Mouse (Mus musculus) MEL (cell line): ENCODE data around the gene Wdr27. TPM values are rescaled to one million over a fixed set of nuclear protein-coding genes. Genes with fewer than 3 reads are reported as not detected.

Experiments
- DNase-seq: peaks from one replicate; pipeline ENCODE4 v3.0.0; 2011; ENCODE audit warnings: low read depth, low spot score
- H3K27ac ChIP-seq: 2 replicates; pipeline ENCODE4 v1.5.1; 2012; ENCODE audit warnings: low read depth, mild to moderate bottlenecking, control low read depth, low read length, moderate library complexity; ENCODE audit not compliant: control insufficient read depth
- H3K27me3 ChIP-seq, 2 experiments: fragments of 150-350 bp in 1 of 2; sonication (generic) in 1 of 2; 2 replicates each; pipeline ENCODE4 v1.6.1; 2012; ENCODE audit warnings: low read length in 2 of 2, mild to moderate bottlenecking in 2 of 2, improper control_type of control experiment in 1 of 2, moderate library complexity in 1 of 2; ENCODE audit not compliant: insufficient read depth in 2 of 2, control insufficient read depth in 1 of 2
- H3K36me3 ChIP-seq, 2 experiments: 2 replicates each; pipeline ENCODE4 v1.6.1; 2012 to 2014; ENCODE audit warnings: low read length in 2 of 2, improper control_type of control experiment in 1 of 2, inconsistent platforms in 1 of 2, mild to moderate bottlenecking in 1 of 2; ENCODE audit not compliant: insufficient read depth in 2 of 2, control insufficient read depth in 1 of 2
- H3K4me1 ChIP-seq, 2 experiments: fragments of 150-350 bp in 1 of 2; sonication (generic) in 1 of 2; 2 replicates each; pipeline ENCODE4 v1.6.1; 2012; ENCODE audit warnings: low read length in 2 of 2, improper control_type of control experiment in 1 of 2, mild to moderate bottlenecking in 1 of 2; ENCODE audit not compliant: insufficient read depth in 2 of 2, control insufficient read depth in 1 of 2
- H3K4me3 ChIP-seq, 2 experiments: fragments of 150-350 bp in 1 of 2; sonication (generic) in 1 of 2; 2 replicates each; pipeline ENCODE4 v1.5.1; 2012; ENCODE audit warnings: low read depth in 2 of 2, low read length in 2 of 2, mild to moderate bottlenecking in 2 of 2, moderate library complexity in 2 of 2, control low read depth in 1 of 2, improper control_type of control experiment in 1 of 2; ENCODE audit not compliant: control insufficient read depth in 1 of 2, insufficient read depth in 1 of 2
- H3K79me2 ChIP-seq: 2 replicates; pipeline ENCODE4 v1.6.1; 2012; ENCODE audit warnings: mild to moderate bottlenecking, low read length, moderate library complexity; ENCODE audit not compliant: control insufficient read depth, poor library complexity, insufficient read depth
- H3K9ac ChIP-seq: 2 replicates; pipeline ENCODE4 v1.6.1; 2012; ENCODE audit warnings: low read depth, mild to moderate bottlenecking, control low read depth, low read length, moderate library complexity; ENCODE audit not compliant: control insufficient read depth, poor library complexity, severe bottlenecking
- H3K9me3 ChIP-seq: fragments of 150-350 bp; sonication (generic); replicated peaks from 2 replicates; pipeline ENCODE4 v1.6.1; 2012; ENCODE audit warnings: mild to moderate bottlenecking, low read length, improper control_type of control experiment, moderate library complexity; ENCODE audit not compliant: insufficient read depth
- BHLHE40 ChIP-seq: IDR thresholded peaks from 2 replicates; pipeline ENCODE4 v1.6.1; 2012; ENCODE audit warnings: low read depth, mild to moderate bottlenecking, inconsistent platforms, low read length, improper control_type of control experiment, borderline replicate concordance
- CHD1 ChIP-seq: IDR thresholded peaks from 2 replicates; pipeline ENCODE4 v1.6.1; 2012; ENCODE audit warnings: low read depth, mild to moderate bottlenecking, inconsistent platforms, low read length, improper control_type of control experiment
- CHD2 ChIP-seq: IDR thresholded peaks from 2 replicates; pipeline ENCODE4 v1.6.1; 2011; ENCODE audit warnings: low read length, improper control_type of control experiment
- ELF1 ChIP-seq: IDR thresholded peaks from 2 replicates; pipeline ENCODE4 v1.6.1; 2014; ENCODE audit warnings: low read depth, mild to moderate bottlenecking, inconsistent platforms, low read length, improper control_type of control experiment, moderate library complexity
- EP300 ChIP-seq, 2 experiments: IDR thresholded peaks; 2 replicates each; pipeline ENCODE4 v1.6.1; 2011; ENCODE audit warnings: improper control_type of control experiment in 2 of 2, low read length in 2 of 2, low read depth in 1 of 2, mild to moderate bottlenecking in 1 of 2
- GATA1 ChIP-seq: IDR thresholded peaks from 2 replicates; pipeline ENCODE4 v1.6.1; 2011; ENCODE audit warnings: low read depth, low read length, improper control_type of control experiment
- JUND ChIP-seq: IDR thresholded peaks from 2 replicates; pipeline ENCODE4 v1.6.1; 2011; ENCODE audit warnings: low read depth, mild to moderate bottlenecking, improper control_type of control experiment, low read length
- KAT2A ChIP-seq: conservative IDR thresholded peaks from 2 replicates; pipeline ENCODE4 v1.6.1; 2012; ENCODE audit warnings: low read depth, low read length, improper control_type of control experiment, inconsistent platforms
- MEF2A ChIP-seq: IDR thresholded peaks from 2 replicates; pipeline ENCODE4 v1.6.1; 2014; ENCODE audit warnings: low read depth, mild to moderate bottlenecking, inconsistent platforms, low read length, improper control_type of control experiment; ENCODE audit not compliant: poor library complexity, insufficient replicate concordance, severe bottlenecking; ENCODE audit errors: extremely low read depth
- MXI1 ChIP-seq: IDR thresholded peaks from 2 replicates; pipeline ENCODE4 v1.6.1; 2011; ENCODE audit warnings: mild to moderate bottlenecking, low read depth, low read length, improper control_type of control experiment
- NELFE ChIP-seq: IDR thresholded peaks from 2 replicates; pipeline ENCODE4 v1.6.1; 2011; ENCODE audit warnings: low read depth, low read length, improper control_type of control experiment
- NRF1 ChIP-seq: IDR thresholded peaks from 2 replicates; pipeline ENCODE4 v1.6.1; 2014; ENCODE audit warnings: low read depth, mild to moderate bottlenecking, inconsistent platforms, low read length, improper control_type of control experiment, moderate library complexity; ENCODE audit not compliant: poor library complexity, insufficient read depth, severe bottlenecking
- RCOR1 ChIP-seq: IDR thresholded peaks from 2 replicates; pipeline ENCODE4 v1.6.1; 2012; ENCODE audit warnings: low read depth, mild to moderate bottlenecking, inconsistent platforms, low read length, improper control_type of control experiment
- SMC3 ChIP-seq: IDR thresholded peaks from 2 replicates; pipeline ENCODE4 v1.6.1; 2011; ENCODE audit warnings: low read depth, low read length, improper control_type of control experiment
- UBTF ChIP-seq: IDR thresholded peaks from 2 replicates; pipeline ENCODE4 v1.6.1; 2012; ENCODE audit warnings: low read depth, mild to moderate bottlenecking, inconsistent platforms, low read length, improper control_type of control experiment, moderate library complexity, borderline replicate concordance; ENCODE audit not compliant: insufficient read depth
- ZC3H11A ChIP-seq: IDR thresholded peaks from 2 replicates; pipeline ENCODE4 v1.6.1; 2012; ENCODE audit warnings: low read depth, mild to moderate bottlenecking, inconsistent platforms, low read length, improper control_type of control experiment
- ZKSCAN1 ChIP-seq: IDR thresholded peaks from 2 replicates; pipeline ENCODE4 v1.6.1; 2012; ENCODE audit warnings: low read depth, mild to moderate bottlenecking, inconsistent platforms, low read length, improper control_type of control experiment, moderate library complexity
- ZMIZ1 ChIP-seq: IDR thresholded peaks from 2 replicates; pipeline ENCODE4 v1.6.1; 2012; ENCODE audit warnings: low read depth, mild to moderate bottlenecking, inconsistent platforms, low read length, improper control_type of control experiment, moderate library complexity
- polyA plus RNA-seq, 2 experiments: library from polyadenylated mRNA; stranded (reverse) in 1 of 2; unstranded in 1 of 2; fragments of >175 nt in 1 of 2; fragments of >200 nt in 1 of 2; gene quantifications; 2 replicates each; pipeline versions ENCODE4 v1.2.1 to v1.2.4; 2012; ENCODE audit warnings: low replicate concordance in 2 of 2, low read depth in 1 of 2; ENCODE audit not compliant: insufficient read length in 2 of 2, insufficient read depth in 1 of 2, missing spikeins in 1 of 2
- total RNA-seq: library from RNA; depleted of rRNA; stranded (reverse); fragments of 300-350 nt; gene quantifications from 2 replicates; pipeline ENCODE4 v1.2.3, GENCODE M21; 2012

Wdr27 gene
- total and polyA plus RNA-seq, 3 experiments = 0.69 to 1.4 TPM; not detected in 1

DNA sequence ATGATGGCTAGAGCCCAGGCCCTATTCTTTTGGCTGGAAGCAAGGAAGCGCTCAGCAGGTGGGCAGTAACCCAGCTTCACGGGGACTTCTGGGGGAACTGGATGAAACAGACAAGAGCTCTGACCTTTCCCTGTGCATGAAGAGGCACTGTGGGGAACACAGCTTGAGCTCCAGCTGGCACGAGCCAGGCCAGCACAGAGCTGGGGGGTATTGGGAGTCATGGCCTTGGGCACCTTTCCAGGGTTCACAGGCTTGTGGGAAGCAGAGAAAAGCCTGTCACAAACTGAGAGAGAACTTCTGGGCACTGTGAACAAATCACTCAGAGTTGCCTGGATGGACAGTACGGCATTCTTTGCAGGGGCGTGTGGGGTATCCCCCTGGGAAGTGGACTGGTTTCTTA is 118.0 kb downstream of the Wdr27 start:
- Histone ChIP-seq H3K79me2 (no peaks in the 10 kb centered on the region), H3K9me3 (no peaks in the 10 kb centered on the region), H3K27ac (no peak overlapping the region), H3K4me3 (no peak overlapping the region), H3K27me3 (peaks cover 0 to 2% of the 10 kb centered on the region in 2 experiments; a peak in 1 of 4 replicates), H3K9ac (no peak overlapping the region), H3K4me1 (no peaks in the 10 kb centered on the region), H3K36me3 (no peaks in the 10 kb centered on the region)
- TF ChIP-seq JUND (no peak), NRF1 (no peak), KAT2A (no peak), ELF1 (no peak), ZKSCAN1 (no peak), CHD2 (no peak), GATA1 (no peak), MXI1 (no peak), UBTF (no peak), BHLHE40 (no peak), NELFE (no peak), ZC3H11A (no peak), SMC3 (no peak), EP300 (IDR thresholded peaks at IDR 0.05; ENCODE audit: low read depth in 1 of 2, low read length in 2 of 2) (no peak)
- no peak for DNase-seq

DNA sequence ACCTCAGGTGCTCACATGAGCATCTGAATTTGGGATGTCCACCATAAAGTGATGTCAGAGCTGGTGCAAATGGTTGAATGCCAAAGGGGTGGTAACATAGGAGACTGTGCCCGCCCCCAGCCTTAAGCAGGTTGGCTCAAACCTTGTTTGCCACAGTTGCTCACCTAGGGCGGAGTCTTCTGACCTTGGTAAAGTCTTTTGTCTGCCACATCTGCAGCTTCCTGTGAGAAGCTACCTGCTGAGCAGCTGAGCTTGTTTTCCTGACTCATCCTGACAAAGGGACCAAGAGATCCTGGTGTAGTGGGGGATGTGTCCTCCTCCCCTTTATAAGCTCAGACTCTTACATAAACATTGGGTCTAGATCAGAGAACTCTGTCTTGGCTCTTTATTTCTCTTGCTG is 125.0 kb downstream of the Wdr27 start:
- Histone ChIP-seq H3K9me3 (no peaks in the 10 kb centered on the region), H3K4me1 (no peaks in the 10 kb centered on the region), H3K27me3 (no peaks in the 10 kb centered on the region; a peak in 1 of 4 replicates), H3K79me2 (no peaks in the 10 kb centered on the region), H3K27ac (no peak overlapping the region), H3K36me3 (no peaks in the 10 kb centered on the region), H3K4me3 (no peak overlapping the region), H3K9ac (no peak overlapping the region)
- TF ChIP-seq CHD1 = no peak
- no peak for TF ChIP-seq RCOR1
- no peak for TF ChIP-seq MEF2A
- no peak for TF ChIP-seq ZMIZ1
- DNase-seq = no peak
